Mouse (Mus musculus) ES-E14 (cell line): ENCODE data around the gene Rabl6.

Experiments used
- CHD2 ChIP-seq: IDR thresholded peaks from 2 replicates; pipeline ENCODE4 v1.6.1; 2014; ENCODE audit warnings: mild to moderate bottlenecking, low read depth, low read length, inconsistent platforms
- HCFC1 ChIP-seq: IDR thresholded peaks from 2 replicates; pipeline ENCODE4 v1.6.1; 2012; ENCODE audit warnings: low read length, inconsistent platforms, borderline replicate concordance; ENCODE audit not compliant: insufficient read depth
- MAFK ChIP-seq: IDR thresholded peaks from 2 replicates; pipeline ENCODE4 v1.6.1; 2014; ENCODE audit warnings: mild to moderate bottlenecking, low read depth, low read length, inconsistent platforms; ENCODE audit not compliant: insufficient read depth
- ZC3H11A ChIP-seq: IDR thresholded peaks from 2 replicates; pipeline ENCODE4 v1.6.1; 2012; ENCODE audit warnings: low read depth, mild to moderate bottlenecking, inconsistent platforms, low read length, borderline replicate concordance
- ZNF384 ChIP-seq: IDR thresholded peaks from 2 replicates; pipeline ENCODE4 v1.6.1; 2012; ENCODE audit warnings: low read depth, low read length, inconsistent platforms

- TF ChIP-seq MAFK (no peak), CHD2 (no peak), ZNF384 (no peak), ZC3H11A (no peak), HCFC1 (no peak)
Measured at GRCm38 (mm10) chr2:25633616-25634015, 25.3 kb upstream of the Rabl6 start.
